Mouse (Mus musculus): ENCODE data around the gene Stox2. TPM values are rescaled to one million over a fixed set of nuclear protein-coding genes. Genes with fewer than 3 reads are reported as not detected.
"Not testable (repeated sequence)": the region's sequence is repeated elsewhere in the genome, so short reads cannot be mapped to it uniquely, and the experiment has no call there.

Stox2 gene
- polyA plus RNA-seq, 1 experiment from 2014 or later: 18.5 TPM

DNA sequence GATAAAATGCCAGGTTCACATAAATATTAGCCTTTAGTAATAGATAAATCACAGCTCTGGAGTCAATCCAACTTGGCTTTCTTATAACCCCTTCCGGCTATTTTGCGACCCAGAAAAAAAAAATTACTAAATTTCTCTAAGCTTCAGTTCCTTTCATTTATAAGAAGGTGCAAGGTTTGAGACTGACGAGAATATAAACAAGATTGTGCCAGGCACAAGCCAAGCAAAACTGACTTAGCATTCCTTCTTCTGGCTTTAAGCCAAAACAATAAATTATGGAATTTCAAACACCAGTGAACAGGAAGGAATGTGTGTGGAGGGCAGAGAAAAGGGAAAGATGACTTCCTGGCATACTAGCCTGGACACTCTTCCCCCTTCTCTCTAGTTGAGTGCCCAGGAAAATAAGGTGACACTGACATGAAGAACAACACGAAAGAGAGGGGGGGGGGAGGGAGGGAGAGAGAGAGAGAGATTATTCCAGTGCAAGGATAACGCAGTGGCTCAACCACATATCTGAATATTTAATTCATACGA, 13.1 kb upstream of the Stox2 start:
- no peaks in the 10 kb centered on the region for H3K9me3 ChIP-seq (ENCODE audit: control insufficient read depth, low read length)
- no peak overlapping the region for H3K4me2 ChIP-seq (ENCODE audit: low read depth, severe bottlenecking)
- no peaks in the 10 kb centered on the region for H3K27me3 ChIP-seq (ENCODE audit: control insufficient read depth, insufficient read depth, low read length)
- ATAC-seq (ENCODE audit: insufficient number of reproducible peaks, low FRiP score, low TSS enrichment, low read depth) (no peak), DNase-seq (ENCODE audit: low spot score) (no peak)
- H3K4me3 ChIP-seq (ENCODE audit: low read depth, low read length): no peak overlapping the region
- no peak overlapping the region for H3K27ac ChIP-seq (replicated peaks; ENCODE audit: low read depth, low read length)
- no peaks in the 10 kb centered on the region for H3K4me1 ChIP-seq (ENCODE audit: control insufficient read depth, insufficient read depth, low read length)
- whole genome bisulfite sequencing: 84% methylated on average over 6 of the region's 6 CpGs
- no peak overlapping the region for H3K9ac ChIP-seq (ENCODE audit: low read length)
- no peaks in the 10 kb centered on the region for H3K36me3 ChIP-seq (ENCODE audit: control insufficient read depth, insufficient read depth, low read length)

DNA sequence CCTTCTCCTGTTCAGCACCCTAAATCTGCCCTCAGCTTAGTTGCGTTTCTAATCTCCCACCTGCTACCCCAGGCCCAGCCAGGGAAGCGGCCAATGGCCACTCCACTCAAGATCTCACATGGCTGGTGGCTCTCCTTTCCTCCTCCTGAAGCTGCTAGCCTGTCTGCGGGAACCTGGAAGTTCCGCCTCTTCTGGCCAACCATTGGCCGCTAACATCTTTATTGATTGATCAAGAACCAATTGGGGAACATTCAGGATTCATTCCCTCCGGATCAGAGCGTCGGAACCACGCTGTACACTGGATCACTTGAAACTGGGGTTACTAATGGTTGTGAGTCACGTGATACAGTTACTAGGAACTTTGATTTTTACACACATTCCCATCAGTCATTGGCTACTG, 12.4 kb upstream of the Stox2 start:
- no peak overlapping the region for H3K4me3 ChIP-seq (ENCODE audit: low read depth, low read length)
- H3K27me3 ChIP-seq (ENCODE audit: control insufficient read depth, insufficient read depth, low read length): no peaks in the 10 kb centered on the region
- WGBS: 94% methylated on average over 10 of the region's 10 CpGs
- no peak overlapping the region for H3K9ac ChIP-seq (ENCODE audit: low read length)
- no peak for DNase-seq (ENCODE audit: low spot score)
- ATAC-seq (ENCODE audit: insufficient number of reproducible peaks, low FRiP score, low TSS enrichment, low read depth): no peak
- H3K36me3 ChIP-seq (ENCODE audit: control insufficient read depth, insufficient read depth, low read length): no peaks in the 10 kb centered on the region
- H3K9me3 ChIP-seq (ENCODE audit: control insufficient read depth, low read length): no peaks in the 10 kb centered on the region
- no peak overlapping the region for H3K27ac ChIP-seq (replicated peaks; ENCODE audit: low read depth, low read length)
- no peak overlapping the region for H3K4me2 ChIP-seq (ENCODE audit: low read depth, severe bottlenecking)
- H3K4me1 ChIP-seq (ENCODE audit: control insufficient read depth, insufficient read depth, low read length): no peaks in the 10 kb centered on the region

DNA sequence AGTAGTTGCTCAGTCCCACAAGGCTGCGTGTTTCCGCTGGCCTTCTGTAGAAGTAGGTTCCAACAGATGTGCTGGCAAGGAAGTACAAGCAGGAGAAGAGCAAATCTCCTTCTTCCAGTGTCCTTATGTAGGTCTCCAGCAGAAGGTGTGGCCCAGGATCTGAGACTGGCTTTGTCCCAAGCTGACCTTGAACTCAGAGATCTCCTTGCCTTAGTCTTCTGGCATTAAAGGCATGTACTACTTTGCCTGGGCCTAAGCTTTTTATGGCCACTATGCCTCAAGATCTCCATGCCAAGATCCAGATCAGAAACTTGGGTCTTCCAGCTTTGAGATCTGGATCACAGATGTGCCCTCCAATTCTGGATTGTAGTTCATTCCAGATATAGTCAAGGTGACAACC, 3.0 kb upstream of the Stox2 start:
- H3K27ac ChIP-seq (replicated peaks; ENCODE audit: low read depth, low read length); H3K4me3 ChIP-seq (ENCODE audit: low read depth, low read length); H3K36me3 ChIP-seq (ENCODE audit: control insufficient read depth, insufficient read depth, low read length); DNase-seq (ENCODE audit: low spot score); H3K27me3 ChIP-seq (ENCODE audit: control insufficient read depth, insufficient read depth, low read length); H3K4me1 ChIP-seq (ENCODE audit: control insufficient read depth, insufficient read depth, low read length); H3K4me2 ChIP-seq (ENCODE audit: low read depth, severe bottlenecking); ATAC-seq (ENCODE audit: insufficient number of reproducible peaks, low FRiP score, low TSS enrichment, low read depth); H3K9ac ChIP-seq (ENCODE audit: low read length); H3K9me3 ChIP-seq (ENCODE audit: control insufficient read depth, low read length): not testable (repeated sequence)
- WGBS: 100% methylated on average over 2 of the region's 2 CpGs

DNA sequence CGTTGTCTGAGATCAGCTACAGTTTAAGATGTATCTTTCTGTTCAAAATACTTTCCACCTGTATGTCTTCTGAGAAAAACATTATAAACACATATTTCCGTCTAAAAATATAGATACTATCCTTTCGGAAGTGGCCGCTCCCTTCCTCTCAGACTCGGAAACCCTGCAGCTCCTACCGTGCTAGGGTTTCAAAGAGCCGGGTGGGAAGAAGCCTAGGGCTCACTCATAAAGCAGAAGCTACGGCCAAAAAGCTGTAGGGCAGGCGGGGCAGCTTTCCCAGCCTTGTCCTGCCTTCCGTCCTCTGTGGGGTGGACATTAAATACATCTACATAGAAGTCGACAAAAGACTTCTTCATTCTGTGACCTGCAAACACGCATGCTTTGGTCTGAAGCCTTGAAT, 6.9 kb downstream of the Stox2 start:
- Histone ChIP-seq H3K4me3 (ENCODE audit: low read depth, low read length) (no peak overlapping the region), H3K27ac (replicated peaks; ENCODE audit: low read depth, low read length) (no peak overlapping the region), H3K4me2 (ENCODE audit: low read depth, severe bottlenecking) (no peak overlapping the region), H3K27me3 (ENCODE audit: control insufficient read depth, insufficient read depth, low read length) (no peaks in the 10 kb centered on the region), H3K4me1 (ENCODE audit: control insufficient read depth, insufficient read depth, low read length) (no peaks in the 10 kb centered on the region), H3K9ac (ENCODE audit: low read length) (no peak overlapping the region), H3K9me3 (ENCODE audit: control insufficient read depth, low read length) (no peaks in the 10 kb centered on the region), H3K36me3 (ENCODE audit: control insufficient read depth, insufficient read depth, low read length) (no peaks in the 10 kb centered on the region)
- DNase-seq (ENCODE audit: low spot score): no peak
- no peak for ATAC-seq (ENCODE audit: insufficient number of reproducible peaks, low FRiP score, low TSS enrichment, low read depth)
- WGBS: 73% methylated on average over 12 of the region's 12 CpGs

DNA sequence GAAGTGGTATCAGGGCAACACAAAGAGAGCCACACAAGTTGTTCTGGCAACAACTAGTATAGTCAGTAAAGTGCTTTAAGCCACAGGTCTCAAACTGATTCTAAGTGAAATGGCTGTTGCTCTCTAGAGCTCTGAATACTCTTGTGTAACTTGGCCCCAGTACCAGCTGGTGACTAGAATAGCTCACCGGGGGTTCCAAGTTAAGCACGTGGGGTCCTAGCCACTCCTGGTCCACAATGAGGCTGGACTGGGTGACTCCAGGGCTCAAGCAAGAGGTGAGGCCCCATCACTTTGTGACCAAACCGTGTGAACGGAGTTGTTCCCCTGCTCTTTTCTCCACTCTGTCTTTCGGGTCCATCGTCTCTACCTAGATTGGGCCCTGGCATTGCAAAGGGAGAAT, 8.2 kb downstream of the Stox2 start:
- H3K4me3 ChIP-seq (ENCODE audit: low read depth, low read length): no peak overlapping the region
- DNase-seq (ENCODE audit: low spot score) (no peak), ATAC-seq (ENCODE audit: insufficient number of reproducible peaks, low FRiP score, low TSS enrichment, low read depth) (no peak)
- H3K9ac ChIP-seq (ENCODE audit: low read length): no peak overlapping the region
- 83% methylated on average over 6 of the region's 6 CpGs for WGBS
- H3K4me2 ChIP-seq (ENCODE audit: low read depth, severe bottlenecking): no peak overlapping the region
- no peaks in the 10 kb centered on the region for H3K36me3 ChIP-seq (ENCODE audit: control insufficient read depth, insufficient read depth, low read length)
- no peak overlapping the region for H3K27ac ChIP-seq (replicated peaks; ENCODE audit: low read depth, low read length)
- H3K27me3 ChIP-seq (ENCODE audit: control insufficient read depth, insufficient read depth, low read length): no peaks in the 10 kb centered on the region
- H3K9me3 ChIP-seq (ENCODE audit: control insufficient read depth, low read length): no peaks in the 10 kb centered on the region
- no peaks in the 10 kb centered on the region for H3K4me1 ChIP-seq (ENCODE audit: control insufficient read depth, insufficient read depth, low read length)

DNA sequence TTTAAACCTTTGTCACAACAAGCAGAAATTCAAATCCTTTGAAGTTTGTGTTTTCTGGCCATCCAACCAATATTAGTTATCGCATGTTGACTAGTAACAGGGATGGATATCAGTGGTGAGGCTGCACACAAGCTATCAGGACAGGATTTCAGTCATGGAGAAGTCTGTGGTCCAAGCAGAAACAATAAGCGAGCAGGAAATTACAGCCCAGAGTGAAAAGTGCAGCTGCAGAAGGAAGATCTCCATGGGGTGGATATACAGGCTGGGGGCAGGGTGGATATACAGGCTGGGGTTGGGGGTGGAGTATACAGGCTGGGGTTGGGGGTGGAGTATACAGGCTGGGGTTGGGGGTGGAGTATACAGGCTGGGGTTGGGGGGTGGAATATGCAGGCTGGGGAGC, 10.3 kb downstream of the Stox2 start:
- 76% methylated on average over 2 of the region's 2 CpGs for WGBS

DNA sequence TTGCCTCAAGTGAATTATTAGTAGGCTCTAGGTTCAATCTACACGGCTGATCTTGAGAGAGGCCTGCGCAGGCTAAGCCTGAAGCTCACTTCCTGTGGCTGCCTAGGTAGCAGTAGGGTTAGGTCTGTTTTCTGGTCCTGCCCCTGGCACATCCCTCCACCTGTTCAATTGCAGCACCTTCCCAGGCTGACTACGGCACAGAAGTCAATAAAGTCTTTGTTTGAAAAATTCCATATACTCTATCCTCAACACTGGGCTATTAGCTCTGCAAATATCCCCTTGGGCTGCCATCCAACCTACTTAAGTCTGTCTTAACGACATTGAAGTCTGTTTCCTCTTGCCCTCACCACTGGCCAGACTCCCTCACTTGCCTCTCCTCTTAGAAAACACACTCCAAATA, 10.8 kb downstream of the Stox2 start:
- Histone ChIP-seq H3K36me3 (ENCODE audit: control insufficient read depth, insufficient read depth, low read length) (no peaks in the 10 kb centered on the region), H3K9ac (ENCODE audit: low read length) (no peak overlapping the region), H3K27me3 (ENCODE audit: control insufficient read depth, insufficient read depth, low read length) (no peaks in the 10 kb centered on the region), H3K4me2 (ENCODE audit: low read depth, severe bottlenecking) (no peak overlapping the region), H3K9me3 (ENCODE audit: control insufficient read depth, low read length) (no peaks in the 10 kb centered on the region), H3K27ac (replicated peaks; ENCODE audit: low read depth, low read length) (no peak overlapping the region), H3K4me1 (ENCODE audit: control insufficient read depth, insufficient read depth, low read length) (no peaks in the 10 kb centered on the region), H3K4me3 (ENCODE audit: low read depth, low read length) (no peak overlapping the region)
- WGBS: 57% methylated on average over 4 of the region's 4 CpGs
- DNase-seq (ENCODE audit: low spot score): no peak
- ATAC-seq (ENCODE audit: insufficient number of reproducible peaks, low FRiP score, low TSS enrichment, low read depth): no peak

More for the DNA sequence above, 10.3 kb downstream of the Stox2 start:
- no peak for ATAC-seq (ENCODE audit: insufficient number of reproducible peaks, low FRiP score, low TSS enrichment, low read depth)
- no peaks in the 10 kb centered on the region for H3K27me3 ChIP-seq (ENCODE audit: control insufficient read depth, insufficient read depth, low read length)
- H3K4me3 ChIP-seq (ENCODE audit: low read depth, low read length): no peak overlapping the region
- H3K4me1 ChIP-seq (ENCODE audit: control insufficient read depth, insufficient read depth, low read length): no peaks in the 10 kb centered on the region
- no peaks in the 10 kb centered on the region for H3K36me3 ChIP-seq (ENCODE audit: control insufficient read depth, insufficient read depth, low read length)
- H3K4me2 ChIP-seq (ENCODE audit: low read depth, severe bottlenecking): no peak overlapping the region
- no peak overlapping the region for H3K27ac ChIP-seq (replicated peaks; ENCODE audit: low read depth, low read length)
- no peak overlapping the region for H3K9ac ChIP-seq (ENCODE audit: low read length)
- DNase-seq (ENCODE audit: low spot score): no peak
- H3K9me3 ChIP-seq (ENCODE audit: control insufficient read depth, low read length): no peaks in the 10 kb centered on the region

DNA sequence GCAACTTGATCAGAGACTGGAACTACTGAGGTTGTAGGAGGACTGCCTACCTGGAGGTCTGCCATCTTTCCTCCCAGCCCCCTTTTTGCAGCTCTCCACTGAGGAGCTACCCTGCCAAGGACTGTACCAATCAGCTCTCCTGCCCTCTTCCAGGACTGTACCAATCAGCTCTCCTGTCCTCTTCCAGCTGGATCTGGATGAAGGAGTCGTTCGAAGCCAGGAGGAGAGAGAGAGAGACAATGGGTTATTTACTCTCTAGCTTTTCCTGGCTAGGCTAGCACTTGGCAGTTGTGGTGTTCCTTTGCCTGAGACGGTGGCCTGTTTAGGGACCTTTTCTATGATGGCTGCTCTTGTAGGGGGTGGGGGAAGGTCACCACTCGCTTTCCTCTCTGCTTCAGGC, 14.9 kb downstream of the Stox2 start:
- no peaks in the 10 kb centered on the region for H3K9me3 ChIP-seq (ENCODE audit: control insufficient read depth, low read length)
- no peaks in the 10 kb centered on the region for H3K36me3 ChIP-seq (ENCODE audit: control insufficient read depth, insufficient read depth, low read length)
- no peak overlapping the region for H3K4me3 ChIP-seq (ENCODE audit: low read depth, low read length)
- ATAC-seq (ENCODE audit: insufficient number of reproducible peaks, low FRiP score, low TSS enrichment, low read depth): no peak
- no peaks in the 10 kb centered on the region for H3K27me3 ChIP-seq (ENCODE audit: control insufficient read depth, insufficient read depth, low read length)
- no peak for DNase-seq (ENCODE audit: low spot score)
- H3K4me1 ChIP-seq (ENCODE audit: control insufficient read depth, insufficient read depth, low read length): no peaks in the 10 kb centered on the region
- H3K9ac ChIP-seq (ENCODE audit: low read length): no peak overlapping the region
- 85% methylated on average over 4 of the region's 4 CpGs for WGBS
- no peak overlapping the region for H3K4me2 ChIP-seq (ENCODE audit: low read depth, severe bottlenecking)
- no peak overlapping the region for H3K27ac ChIP-seq (replicated peaks; ENCODE audit: low read depth, low read length)

DNA sequence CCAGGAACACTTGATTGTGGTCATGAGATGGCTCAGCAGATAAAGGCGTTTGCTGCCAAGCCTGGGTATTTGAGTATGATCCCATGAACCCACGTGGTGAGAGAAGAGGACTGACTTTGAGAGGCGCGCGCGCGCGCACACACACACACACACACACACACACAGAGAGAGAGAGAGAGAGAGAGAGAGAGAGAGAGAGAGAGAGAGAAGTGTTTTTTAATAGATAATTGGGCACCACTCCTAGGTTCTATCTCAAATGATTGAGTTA, 32.0 kb downstream of the Stox2 start:
- WGBS: under 1% methylated on average over 8 of the region's 8 CpGs
- H3K4me3 ChIP-seq (ENCODE audit: low read depth, low read length); H3K36me3 ChIP-seq (ENCODE audit: control insufficient read depth, insufficient read depth, low read length); H3K9me3 ChIP-seq (ENCODE audit: control insufficient read depth, low read length); DNase-seq (ENCODE audit: low spot score); H3K9ac ChIP-seq (ENCODE audit: low read length); H3K27ac ChIP-seq (replicated peaks; ENCODE audit: low read depth, low read length); ATAC-seq (ENCODE audit: insufficient number of reproducible peaks, low FRiP score, low TSS enrichment, low read depth); H3K4me1 ChIP-seq (ENCODE audit: control insufficient read depth, insufficient read depth, low read length): not testable (repeated sequence)
- H3K4me2 ChIP-seq (ENCODE audit: low read depth, severe bottlenecking): peak overlapping the region; percentile 93; the same call in 1 of the 2 replicates
- H3K27me3 ChIP-seq (ENCODE audit: control insufficient read depth, insufficient read depth, low read length): peaks cover 43% of the 10 kb centered on the region

Measured in limb, embryonic 11.5 days (tissue).